Mouse (Mus musculus): ENCODE measurements at regions not wholly inside any gene's neighbourhood (a gene's known extent, or its start where the extent isn't known, plus 50 kb on each side); places are given as distances from the start of the nearest gene placed in this dataset.

- Histone ChIP-seq H3K4me2 (replicated peaks; ENCODE audit: low read depth, low read length) (no peak overlapping the region), H3K9ac (ENCODE audit: low read depth, low read length) (no peak overlapping the region), H3K4me1 (ENCODE audit: control insufficient read depth, insufficient read depth, low read length) (no peaks in the 10 kb centered on the region), H3K27ac (ENCODE audit: low read depth, low read length) (no peak overlapping the region), H3K27me3 (ENCODE audit: control insufficient read depth, insufficient read depth, low read length) (no peaks in the 10 kb centered on the region), H3K9me3 (ENCODE audit: control insufficient read depth, low read length) (no peaks in the 10 kb centered on the region), H3K4me3 (ENCODE audit: low read length) (no peak overlapping the region), H3K36me3 (ENCODE audit: control insufficient read depth, insufficient read depth, low read length) (no peaks in the 10 kb centered on the region)
- peak; percentile 52; the same call in 1 of the 2 replicates for ATAC-seq (ENCODE audit: low FRiP score, low TSS enrichment)
- 41% methylated on average over 4 of the region's 4 CpGs for WGBS
Measured at GRCm38 (mm10) chr6:14632837-14633236, 122.2 kb downstream of the Ppp1r3a start.

GRCm38 (mm10) chr6:14631719-14632445 lies 123.2 kb downstream of the Ppp1r3a start:
- H3K36me3 ChIP-seq (ENCODE audit: control insufficient read depth, insufficient read depth, low read length), result no peaks in the 10 kb centered on the region
- ATAC-seq (ENCODE audit: low FRiP score, low TSS enrichment), result no peak
- H3K9ac ChIP-seq (ENCODE audit: low read depth, low read length), result no peak overlapping the region
- no peak overlapping the region for H3K27ac ChIP-seq (ENCODE audit: low read depth, low read length)
- no peaks in the 10 kb centered on the region for H3K9me3 ChIP-seq (ENCODE audit: control insufficient read depth, low read length)
- H3K4me3 ChIP-seq (ENCODE audit: low read length), result no peak overlapping the region
- H3K4me2 ChIP-seq (replicated peaks; ENCODE audit: low read depth, low read length), result no peak overlapping the region
- no peaks in the 10 kb centered on the region for H3K27me3 ChIP-seq (ENCODE audit: control insufficient read depth, insufficient read depth, low read length)
- 25% methylated on average over 2 of the region's 2 CpGs for WGBS
- no peaks in the 10 kb centered on the region for H3K4me1 ChIP-seq (ENCODE audit: control insufficient read depth, insufficient read depth, low read length)

GRCm38 (mm10) chr6:14616629-14617028 lies 138.4 kb downstream of the Ppp1r3a start:
- ATAC-seq (ENCODE audit: low FRiP score, low TSS enrichment), result no peak
- no peaks in the 10 kb centered on the region for H3K9me3 ChIP-seq (ENCODE audit: control insufficient read depth, low read length)

GRCm38 (mm10) chr6:14608076-14608475 lies 147.0 kb downstream of the Ppp1r3a start:
- Histone ChIP-seq H3K9ac (ENCODE audit: low read depth, low read length) (no peak overlapping the region), H3K4me1 (ENCODE audit: control insufficient read depth, insufficient read depth, low read length) (no peaks in the 10 kb centered on the region), H3K4me3 (ENCODE audit: low read length) (no peak overlapping the region), H3K36me3 (ENCODE audit: control insufficient read depth, insufficient read depth, low read length) (no peaks in the 10 kb centered on the region), H3K27me3 (ENCODE audit: control insufficient read depth, insufficient read depth, low read length) (no peaks in the 10 kb centered on the region), H3K27ac (ENCODE audit: low read depth, low read length) (no peak overlapping the region), H3K9me3 (ENCODE audit: control insufficient read depth, low read length) (no peaks in the 10 kb centered on the region), H3K4me2 (replicated peaks; ENCODE audit: low read depth, low read length) (no peak overlapping the region)
- no peak for ATAC-seq (ENCODE audit: low FRiP score, low TSS enrichment)

More at GRCm38 (mm10) chr6:14616629-14617028, 138.4 kb downstream of the Ppp1r3a start:
- Histone ChIP-seq H3K9ac (ENCODE audit: low read depth, low read length) (no peak overlapping the region), H3K27ac (ENCODE audit: low read depth, low read length) (no peak overlapping the region), H3K36me3 (ENCODE audit: control insufficient read depth, insufficient read depth, low read length) (no peaks in the 10 kb centered on the region), H3K4me2 (replicated peaks; ENCODE audit: low read depth, low read length) (no peak overlapping the region), H3K4me3 (ENCODE audit: low read length) (no peak overlapping the region), H3K27me3 (ENCODE audit: control insufficient read depth, insufficient read depth, low read length) (no peaks in the 10 kb centered on the region), H3K4me1 (ENCODE audit: control insufficient read depth, insufficient read depth, low read length) (no peaks in the 10 kb centered on the region)
- WGBS, result 68% methylated on average over 3 of the region's 3 CpGs

- Histone ChIP-seq H3K9me3 (ENCODE audit: control insufficient read depth, low read length) (no peaks in the 10 kb centered on the region), H3K4me2 (replicated peaks; ENCODE audit: low read depth, low read length) (no peak overlapping the region), H3K27me3 (ENCODE audit: control insufficient read depth, insufficient read depth, low read length) (no peaks in the 10 kb centered on the region), H3K4me1 (ENCODE audit: control insufficient read depth, insufficient read depth, low read length) (no peaks in the 10 kb centered on the region), H3K27ac (ENCODE audit: low read depth, low read length) (no peak overlapping the region), H3K4me3 (ENCODE audit: low read length) (no peak overlapping the region), H3K36me3 (ENCODE audit: control insufficient read depth, insufficient read depth, low read length) (no peaks in the 10 kb centered on the region), H3K9ac (ENCODE audit: low read depth, low read length) (no peak overlapping the region)
- ATAC-seq (ENCODE audit: low FRiP score, low TSS enrichment), result peak; percentile 69; the same call in 1 of the 2 replicates
- whole genome bisulfite sequencing, result 77% methylated on average over 13 of the region's 13 CpGs
Measured at GRCm38 (mm10) chr6:14600543-14601249, 154.4 kb downstream of the Ppp1r3a start.

GRCm38 (mm10) chr6:14596880-14597466 lies 158.1 kb downstream of the Ppp1r3a start:
- Histone ChIP-seq H3K27me3 (ENCODE audit: control insufficient read depth, insufficient read depth, low read length) (no peaks in the 10 kb centered on the region), H3K4me2 (replicated peaks; ENCODE audit: low read depth, low read length) (no peak overlapping the region), H3K4me3 (ENCODE audit: low read length) (no peak overlapping the region), H3K9me3 (ENCODE audit: control insufficient read depth, low read length) (no peaks in the 10 kb centered on the region), H3K9ac (ENCODE audit: low read depth, low read length) (no peak overlapping the region), H3K27ac (ENCODE audit: low read depth, low read length) (no peak overlapping the region), H3K4me1 (ENCODE audit: control insufficient read depth, insufficient read depth, low read length) (no peaks in the 10 kb centered on the region), H3K36me3 (ENCODE audit: control insufficient read depth, insufficient read depth, low read length) (no peaks in the 10 kb centered on the region)
- 77% methylated on average over 4 of the region's 4 CpGs for WGBS
- no peak for ATAC-seq (ENCODE audit: low FRiP score, low TSS enrichment)

- WGBS, result 37% methylated on average over 1 of the region's 1 CpGs
- H3K36me3 ChIP-seq (ENCODE audit: control insufficient read depth, insufficient read depth, low read length), result no peaks in the 10 kb centered on the region
- H3K4me2 ChIP-seq (replicated peaks; ENCODE audit: low read depth, low read length), result no peak overlapping the region
- H3K9ac ChIP-seq (ENCODE audit: low read depth, low read length), result no peak overlapping the region
- H3K27me3 ChIP-seq (ENCODE audit: control insufficient read depth, insufficient read depth, low read length), result no peaks in the 10 kb centered on the region
- ATAC-seq (ENCODE audit: low FRiP score, low TSS enrichment), result no peak; the same call in 1 of the 2 replicates
- no peaks in the 10 kb centered on the region for H3K9me3 ChIP-seq (ENCODE audit: control insufficient read depth, low read length)
- H3K4me1 ChIP-seq (ENCODE audit: control insufficient read depth, insufficient read depth, low read length), result no peaks in the 10 kb centered on the region
- H3K27ac ChIP-seq (ENCODE audit: low read depth, low read length), result no peak overlapping the region
- H3K4me3 ChIP-seq (ENCODE audit: low read length), result no peak overlapping the region
Measured at GRCm38 (mm10) chr6:14585827-14586226, 169.2 kb downstream of the Ppp1r3a start.

- no peak overlapping the region for H3K4me2 ChIP-seq (replicated peaks; ENCODE audit: low read depth, low read length)
- no peak overlapping the region for H3K27ac ChIP-seq (ENCODE audit: low read depth, low read length)
- H3K27me3 ChIP-seq (ENCODE audit: control insufficient read depth, insufficient read depth, low read length), result no peaks in the 10 kb centered on the region
- no peaks in the 10 kb centered on the region for H3K36me3 ChIP-seq (ENCODE audit: control insufficient read depth, insufficient read depth, low read length)
- 39% methylated on average over 1 of the region's 1 CpGs for WGBS
- no peak overlapping the region for H3K4me3 ChIP-seq (ENCODE audit: low read length)
- no peak overlapping the region for H3K9ac ChIP-seq (ENCODE audit: low read depth, low read length)
- ATAC-seq (ENCODE audit: low FRiP score, low TSS enrichment), result no peak
- no peaks in the 10 kb centered on the region for H3K4me1 ChIP-seq (ENCODE audit: control insufficient read depth, insufficient read depth, low read length)
- H3K9me3 ChIP-seq (ENCODE audit: control insufficient read depth, low read length), result no peaks in the 10 kb centered on the region
Measured at GRCm38 (mm10) chr6:14583829-14584228, 171.2 kb downstream of the Ppp1r3a start.

- H3K36me3 ChIP-seq (ENCODE audit: control insufficient read depth, insufficient read depth, low read length), result no peaks in the 10 kb centered on the region
- H3K9ac ChIP-seq (ENCODE audit: low read depth, low read length), result no peak overlapping the region
- ATAC-seq (ENCODE audit: low FRiP score, low TSS enrichment), result no peak
- H3K9me3 ChIP-seq (ENCODE audit: control insufficient read depth, low read length), result no peaks in the 10 kb centered on the region
- H3K4me2 ChIP-seq (replicated peaks; ENCODE audit: low read depth, low read length), result no peak overlapping the region
- 32% methylated on average over 3 of the region's 3 CpGs for WGBS
- no peaks in the 10 kb centered on the region for H3K27me3 ChIP-seq (ENCODE audit: control insufficient read depth, insufficient read depth, low read length)
- H3K4me1 ChIP-seq (ENCODE audit: control insufficient read depth, insufficient read depth, low read length), result no peaks in the 10 kb centered on the region
- no peak overlapping the region for H3K4me3 ChIP-seq (ENCODE audit: low read length)
- H3K27ac ChIP-seq (ENCODE audit: low read depth, low read length), result no peak overlapping the region
Measured at GRCm38 (mm10) chr6:14574607-14575006, 180.5 kb downstream of the Ppp1r3a start.
